Mouse (Mus musculus): ENCODE data around the gene Pithd1. TPM values are rescaled to one million over a fixed set of nuclear protein-coding genes. Genes with fewer than 3 reads are reported as not detected.

Pithd1 gene
- polyA plus RNA-seq, 1 experiment from 2014 or later, result 59.8 TPM

- H3K27me3 ChIP-seq, result no peaks in the 10 kb centered on the region
- no peak overlapping the region for H3K9ac ChIP-seq
- peaks cover 24% of the 10 kb centered on the region for H3K36me3 ChIP-seq
- no peak overlapping the region for H3K4me3 ChIP-seq
- 0 out of 2 replicates have a peak overlapping the region, but pooled peaks have one; percentile 30 for H3K27ac ChIP-seq
- no peak overlapping the region for H3K4me2 ChIP-seq (replicated peaks)
- 49% methylated on average over 12 of the region's 12 CpGs for WGBS
- no peak for ATAC-seq (ENCODE audit: low FRiP score)
- no peaks in the 10 kb centered on the region for H3K9me3 ChIP-seq (replicated peaks)
- no peaks in the 10 kb centered on the region for H3K4me1 ChIP-seq
Measured at GRCm38 (mm10) chr4:135934708-135935500, 52.2 kb downstream of the Pithd1 start.

- WGBS, result 71% methylated on average over 5 of the region's 5 CpGs
- H3K36me3 ChIP-seq, result peaks cover 17% of the 10 kb centered on the region
- ATAC-seq (ENCODE audit: low FRiP score), result no peak
Measured at GRCm38 (mm10) chr4:135931832-135932231, 55.2 kb downstream of the Pithd1 start.

GRCm38 (mm10) chr4:135930239-135930638 is 56.8 kb downstream of the Pithd1 start:
- H3K36me3 ChIP-seq, result peaks cover 31% of the 10 kb centered on the region

More at GRCm38 (mm10) chr4:135931832-135932231, 55.2 kb downstream of the Pithd1 start:
- no peak overlapping the region for H3K27ac ChIP-seq
- no peaks in the 10 kb centered on the region for H3K9me3 ChIP-seq (replicated peaks)
- no peak overlapping the region for H3K4me2 ChIP-seq (replicated peaks)
- H3K9ac ChIP-seq, result no peak overlapping the region
- H3K27me3 ChIP-seq, result no peaks in the 10 kb centered on the region
- no peak overlapping the region for H3K4me3 ChIP-seq
- no peaks in the 10 kb centered on the region for H3K4me1 ChIP-seq

GRCm38 (mm10) chr4:135929828-135930227 is 57.2 kb downstream of the Pithd1 start:
- no peak overlapping the region for H3K27ac ChIP-seq
- no peaks in the 10 kb centered on the region for H3K9me3 ChIP-seq (replicated peaks)
- H3K27me3 ChIP-seq, result no peaks in the 10 kb centered on the region
- H3K4me2 ChIP-seq (replicated peaks), result no peak overlapping the region
- no peaks in the 10 kb centered on the region for H3K4me1 ChIP-seq
- 94% methylated on average over 9 of the region's 9 CpGs for WGBS
- H3K9ac ChIP-seq, result no peak overlapping the region
- H3K36me3 ChIP-seq, result peaks cover 31% of the 10 kb centered on the region
- H3K4me3 ChIP-seq, result no peak overlapping the region
- ATAC-seq (ENCODE audit: low FRiP score), result no peak

More at GRCm38 (mm10) chr4:135930239-135930638, 56.8 kb downstream of the Pithd1 start:
- Histone ChIP-seq H3K4me3 (no peak overlapping the region), H3K9ac (no peak overlapping the region), H3K27ac (no peak overlapping the region), H3K4me2 (replicated peaks) (no peak overlapping the region), H3K4me1 (no peaks in the 10 kb centered on the region), H3K27me3 (no peaks in the 10 kb centered on the region), H3K9me3 (replicated peaks) (no peaks in the 10 kb centered on the region)
- WGBS, result 94% methylated on average over 8 of the region's 8 CpGs
- no peak for ATAC-seq (ENCODE audit: low FRiP score)

- H3K36me3 ChIP-seq, result peaks cover 31% of the 10 kb centered on the region
- no peaks in the 10 kb centered on the region for H3K27me3 ChIP-seq
- H3K4me1 ChIP-seq, result no peaks in the 10 kb centered on the region
- H3K9me3 ChIP-seq (replicated peaks), result no peaks in the 10 kb centered on the region
- no peak overlapping the region for H3K4me2 ChIP-seq (replicated peaks)
- H3K27ac ChIP-seq, result no peak overlapping the region
- no peak for ATAC-seq (ENCODE audit: low FRiP score)
- no peak overlapping the region for H3K4me3 ChIP-seq
- 92% methylated on average over 5 of the region's 5 CpGs for whole genome bisulfite sequencing
- H3K9ac ChIP-seq, result no peak overlapping the region
Measured at GRCm38 (mm10) chr4:135929405-135929804, 57.7 kb downstream of the Pithd1 start.

GRCm38 (mm10) chr4:135928376-135928775 is 58.7 kb downstream of the Pithd1 start:
- Histone ChIP-seq H3K9me3 (replicated peaks) (no peaks in the 10 kb centered on the region), H3K4me2 (replicated peaks) (no peak overlapping the region), H3K36me3 (peaks cover 29% of the 10 kb centered on the region), H3K4me1 (no peaks in the 10 kb centered on the region), H3K27me3 (no peaks in the 10 kb centered on the region), H3K27ac (no peak overlapping the region), H3K9ac (no peak overlapping the region), H3K4me3 (no peak overlapping the region)
- no peak for ATAC-seq (ENCODE audit: low FRiP score)
- WGBS, result 79% methylated on average over 9 of the region's 9 CpGs

GRCm38 (mm10) chr4:135926861-135927260 is 60.2 kb downstream of the Pithd1 start:
- H3K9ac ChIP-seq, result no peak overlapping the region
- H3K36me3 ChIP-seq, result peaks cover 25% of the 10 kb centered on the region
- WGBS, result 94% methylated on average over 3 of the region's 3 CpGs
- H3K9me3 ChIP-seq (replicated peaks), result no peaks in the 10 kb centered on the region
- no peak overlapping the region for H3K4me3 ChIP-seq
- H3K4me1 ChIP-seq, result peaks cover 10% of the 10 kb centered on the region
- H3K4me2 ChIP-seq (replicated peaks), result no peak overlapping the region
- H3K27ac ChIP-seq, result no peak overlapping the region
- no peak for ATAC-seq (ENCODE audit: low FRiP score)
- no peaks in the 10 kb centered on the region for H3K27me3 ChIP-seq

GRCm38 (mm10) chr4:135926195-135926808 is 60.8 kb downstream of the Pithd1 start:
- H3K9ac ChIP-seq, result no peak overlapping the region
- H3K9me3 ChIP-seq (replicated peaks), result no peaks in the 10 kb centered on the region
- no peaks in the 10 kb centered on the region for H3K27me3 ChIP-seq
- no peak overlapping the region for H3K27ac ChIP-seq
- WGBS, result 85% methylated on average over 10 of the region's 10 CpGs
- H3K4me3 ChIP-seq, result no peak overlapping the region
- H3K4me1 ChIP-seq, result peaks cover 16% of the 10 kb centered on the region
- ATAC-seq (ENCODE audit: low FRiP score), result no peak
- no peak overlapping the region for H3K4me2 ChIP-seq (replicated peaks)
- H3K36me3 ChIP-seq, result peaks cover 25% of the 10 kb centered on the region

Other genes starting within 250 kb of the Pithd1 start
- gene Myom3, start 227.5 kb downstream of the Pithd1 start, polyA plus RNA-seq (2016; fragmentation: Nextera tagmentation; extraction: Ambion mirVana), result 0.35 and 1.5 TPM in 2 replicates
- gene Srsf10, start 131.5 kb downstream of the Pithd1 start, polyA plus RNA-seq (2016; fragmentation: Nextera tagmentation; extraction: Ambion mirVana), result 312 and 328 TPM in 2 replicates
- gene Pnrc2, start 113.4 kb downstream of the Pithd1 start, polyA plus RNA-seq (2016; fragmentation: Nextera tagmentation; extraction: Ambion mirVana), result 152 and 154 TPM in 2 replicates
- 0.15 and 0.29 TPM in 2 replicates for gene Cnr2, start 91.9 kb downstream of the Pithd1 start, polyA plus RNA-seq (2016; fragmentation: Nextera tagmentation; extraction: Ambion mirVana)
- gene Fuca1, start 66.5 kb downstream of the Pithd1 start, polyA plus RNA-seq (2016; fragmentation: Nextera tagmentation; extraction: Ambion mirVana), result 50.2 and 54.1 TPM in 2 replicates
- 55.6 and 60.2 TPM in 2 replicates for gene Hmgcl, start 40.8 kb downstream of the Pithd1 start, polyA plus RNA-seq (2016; fragmentation: Nextera tagmentation; extraction: Ambion mirVana)
- 35.3 and 35.5 TPM in 2 replicates for gene Gale, start 23.5 kb downstream of the Pithd1 start, polyA plus RNA-seq (2016; fragmentation: Nextera tagmentation; extraction: Ambion mirVana)
- gene Lypla2, start 14.6 kb downstream of the Pithd1 start, polyA plus RNA-seq (2016; fragmentation: Nextera tagmentation; extraction: Ambion mirVana), result 153 and 167 TPM in 2 replicates
- 36.5 and 41.5 TPM in 2 replicates for gene Eloa, start 34.5 kb upstream of the Pithd1 start, polyA plus RNA-seq (2016; fragmentation: Nextera tagmentation; extraction: Ambion mirVana)
- gene Rpl11, start 66.2 kb upstream of the Pithd1 start, polyA plus RNA-seq (2016; fragmentation: Nextera tagmentation; extraction: Ambion mirVana), result 277 and 292 TPM in 2 replicates
- 372 and 426 TPM in 2 replicates for gene Id3, start 156.2 kb upstream of the Pithd1 start, polyA plus RNA-seq (2016; fragmentation: Nextera tagmentation; extraction: Ambion mirVana)
- 7.0 and 7.9 TPM in 2 replicates for gene E2f2, start 185.1 kb upstream of the Pithd1 start, polyA plus RNA-seq (2016; fragmentation: Nextera tagmentation; extraction: Ambion mirVana)
- 11.6 and 11.8 TPM in 2 replicates for gene Asap3, start 219.1 kb upstream of the Pithd1 start, polyA plus RNA-seq (2016; fragmentation: Nextera tagmentation; extraction: Ambion mirVana)

Data from hindbrain, embryonic 12.5 days (tissue).